Mouse (Mus musculus) liver, embryonic 14.5 days (tissue): ENCODE data around the gene Wwc1. TPM values are rescaled to one million over a fixed set of nuclear protein-coding genes. Genes with fewer than 3 reads are reported as not detected.

ENCODE experiments used
- ATAC-seq: fragments of 200-750 bp; cut with Nextera tagmentation; 2 replicates; pipeline ENCODE4 v1.8.0; 2017; ENCODE audit warnings: moderate number of reproducible peaks, mild to moderate bottlenecking, moderate library complexity; ENCODE audit not compliant: insufficient read depth
- DNase-seq, 3 experiments: peaks; one replicate each; pipeline ENCODE4 v3.0.0-alpha.2; 2012 to 2013; ENCODE audit warnings: low read depth in 3 of 3, low spot score in 3 of 3
- H3K27ac ChIP-seq: fragments of 300-500 bp; sonication (generic); 2 replicates; pipeline ENCODE4 v1.5.1; 2014; ENCODE audit warnings: moderate library complexity, mild to moderate bottlenecking, control low read depth, inconsistent platforms
- H3K27me3 ChIP-seq: fragments of 300-500 bp; sonication (generic); 2 replicates; pipeline ENCODE4 v1.6.1; 2014; ENCODE audit warnings: mild to moderate bottlenecking, low read length, moderate library complexity; ENCODE audit not compliant: control insufficient read depth, insufficient read depth
- H3K36me3 ChIP-seq: fragments of 300-500 bp; sonication (generic); replicated peaks from 2 replicates; pipeline ENCODE4 v1.6.1; 2014; ENCODE audit warnings: low read depth; ENCODE audit not compliant: control insufficient read depth, insufficient read depth
- H3K4me1 ChIP-seq, 2 experiments: fragments of 200-500 bp in 1 of 2; fragments of 300-500 bp in 1 of 2; sonication (generic) in 1 of 2; replicated peaks; 2 replicates each; pipeline ENCODE4 v1.6.1; 2012 to 2014; ENCODE audit warnings: antibody characterized with exemption in 1 of 2, inconsistent platforms in 1 of 2, low read length in 1 of 2; ENCODE audit not compliant: control insufficient read depth in 2 of 2, insufficient read depth in 2 of 2
- H3K4me2 ChIP-seq: fragments of 300-500 bp; sonication (generic); 2 replicates; pipeline ENCODE4 v1.6.1; 2014; ENCODE audit warnings: low read depth, mild to moderate bottlenecking, control low read depth, moderate library complexity
- H3K4me3 ChIP-seq, 2 experiments: fragments of 200-500 bp in 1 of 2; fragments of 300-500 bp in 1 of 2; sonication (generic) in 1 of 2; 2 replicates each; pipeline ENCODE4 v1.5.1; 2012 to 2014; ENCODE audit warnings: low read depth in 2 of 2, low read length in 2 of 2, mild to moderate bottlenecking in 2 of 2, control low read depth in 1 of 2, inconsistent platforms in 1 of 2, moderate library complexity in 1 of 2; ENCODE audit not compliant: insufficient read depth in 1 of 2
- H3K9ac ChIP-seq: fragments of 300-500 bp; sonication (generic); replicated peaks from 2 replicates; pipeline ENCODE4 v1.6.1; 2014; ENCODE audit warnings: mild to moderate bottlenecking, control low read depth, moderate library complexity
- H3K9me3 ChIP-seq: fragments of 300-500 bp; sonication (generic); 2 replicates; pipeline ENCODE4 v1.6.1; 2016; ENCODE audit warnings: low read length, mixed read lengths; ENCODE audit not compliant: control insufficient read depth
- CTCF ChIP-seq: IDR thresholded peaks from 2 replicates; pipeline ENCODE4 v1.5.1; 2016; ENCODE audit warnings: antibody characterized with exemption, low read depth, control low read depth
- EP300 ChIP-seq: IDR thresholded peaks from 2 replicates; pipeline ENCODE4 v1.6.1; 2016; ENCODE audit warnings: antibody characterized with exemption, low read depth
- WGBS: fragments of 180-500 bp; shearing (Covaris S2); extraction: QIAGEN DNeasy Blood & Tissue Kit; methylation state at CpG from one replicate; pipeline ENCODE4 v1.1.7; 2014; ENCODE audit not compliant: insufficient replicate concordance; 5-methylcytosine and 5-hydroxymethylcytosine counted together
- polyA plus RNA-seq, 2 experiments: library from polyadenylated mRNA; depleted of rRNA in 1 of 2; stranded (reverse) in 1 of 2; unstranded in 1 of 2; fragments of >200 nt; fragmentation: Nextera tagmentation in 1 of 2; extraction: Ambion mirVana in 1 of 2; gene quantifications; 2 replicates each; pipeline versions ENCODE4 v1.2.1 to v1.2.3; 2012 to 2014

Wwc1 gene
- polyA plus RNA-seq, 2 experiments, result 0.65 to 2.5 TPM

GRCm38 (mm10) chr11:35882777-35883176 is 97.5 kb downstream of the Wwc1 start:
- no peak for ATAC-seq
- Histone ChIP-seq H3K4me2 (no peak overlapping the region), H3K9me3 (no peaks in the 10 kb centered on the region), H3K4me3 (no peak overlapping the region), H3K4me1 (no peaks in the 10 kb centered on the region), H3K27me3 (no peaks in the 10 kb centered on the region), H3K9ac (no peak overlapping the region), H3K36me3 (no peaks in the 10 kb centered on the region), H3K27ac (no peak overlapping the region)
- TF ChIP-seq CTCF (no peak), EP300 (no peak)
- WGBS, result 76% methylated on average over 6 of the region's 6 CpGs
- DNase-seq, result no peak

DNA sequence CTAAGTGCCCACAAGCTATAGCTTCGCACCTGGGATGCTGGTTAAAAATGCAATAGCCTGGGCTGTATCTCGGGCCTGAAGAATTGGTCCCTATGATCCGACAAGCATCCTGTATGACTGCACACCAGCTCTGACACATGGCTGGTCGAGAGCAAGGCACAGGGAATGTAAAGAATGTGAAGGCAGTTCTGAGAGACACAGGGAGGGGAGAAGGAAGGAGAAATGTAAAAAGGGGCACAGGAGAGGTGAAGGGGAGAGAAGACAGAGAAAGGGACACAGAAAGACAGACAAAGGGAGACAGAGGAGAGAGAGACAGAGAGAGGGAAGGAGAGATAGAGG is 101.8 kb downstream of the Wwc1 start:
- Histone ChIP-seq H3K4me3 (no peak overlapping the region), H3K9ac (no peak overlapping the region), H3K36me3 (no peaks in the 10 kb centered on the region), H3K27me3 (no peaks in the 10 kb centered on the region), H3K27ac (no peak overlapping the region), H3K4me1 (no peaks in the 10 kb centered on the region), H3K4me2 (no peak overlapping the region), H3K9me3 (no peaks in the 10 kb centered on the region)
- WGBS, result 46% methylated on average over 4 of the region's 4 CpGs
- TF ChIP-seq CTCF (no peak), EP300 (no peak)
- no peak for ATAC-seq
- no peak for DNase-seq

DNA sequence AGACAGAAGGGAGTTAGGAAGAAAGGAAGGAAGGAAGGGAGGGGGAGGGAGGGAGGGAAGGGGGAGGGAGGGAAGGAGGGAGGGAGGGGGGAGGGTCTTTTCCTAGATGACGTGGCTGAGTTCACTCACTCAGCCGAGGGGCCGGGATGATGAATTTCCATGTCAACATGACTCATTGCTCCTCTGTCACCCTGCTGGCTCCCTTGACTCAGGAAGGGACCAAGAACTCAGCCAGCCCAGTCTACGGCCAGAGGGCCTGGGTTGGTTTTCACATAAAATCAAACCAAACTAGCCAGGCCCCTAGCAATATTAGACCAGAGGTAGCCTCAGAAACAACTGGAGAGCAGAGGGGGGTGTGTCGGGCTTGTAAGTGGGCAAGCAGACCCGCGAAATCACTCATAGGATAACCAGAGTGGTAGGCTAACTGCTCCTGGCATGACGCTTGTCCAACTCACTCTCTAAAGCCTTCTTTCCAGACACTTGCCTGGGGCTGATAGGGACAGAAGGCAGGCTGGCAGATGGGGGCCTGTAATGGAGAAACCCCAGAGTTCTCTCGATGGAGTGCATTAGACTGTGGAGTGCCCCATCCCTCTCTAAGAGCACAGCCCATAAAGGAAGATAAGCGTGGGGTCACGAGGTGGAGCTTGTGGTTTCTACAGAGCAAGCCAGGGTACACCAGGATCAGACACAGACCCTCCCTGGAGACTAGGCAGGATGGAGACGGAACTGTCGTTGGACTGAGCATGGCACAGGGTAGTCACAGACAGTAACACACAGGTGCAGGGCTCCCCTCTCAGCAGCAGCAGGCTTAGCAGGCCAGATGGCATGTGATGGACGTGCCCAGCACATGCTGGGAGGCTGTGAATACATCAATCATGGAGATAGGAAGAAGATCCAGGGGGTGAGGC is 102.4 kb downstream of the Wwc1 start:
- no peaks in the 10 kb centered on the region for H3K4me1 ChIP-seq
- no peak for DNase-seq
- H3K36me3 ChIP-seq, result no peaks in the 10 kb centered on the region
- no peak overlapping the region for H3K9ac ChIP-seq
- H3K4me2 ChIP-seq, result no peak overlapping the region
- WGBS, result 39% methylated on average over 14 of the region's 14 CpGs
- no peak overlapping the region for H3K4me3 ChIP-seq
- H3K27ac ChIP-seq, result no peak overlapping the region
- no peak for ATAC-seq
- no peaks in the 10 kb centered on the region for H3K9me3 ChIP-seq
- no peaks in the 10 kb centered on the region for H3K27me3 ChIP-seq
- no peak for TF ChIP-seq CTCF
- TF ChIP-seq EP300, result no peak

- TF ChIP-seq EP300 (no peak), CTCF (no peak)
- no peak overlapping the region for H3K4me2 ChIP-seq
- H3K36me3 ChIP-seq, result no peaks in the 10 kb centered on the region
- ATAC-seq (no peak), DNase-seq (no peak)
- no peak overlapping the region for H3K9ac ChIP-seq
- WGBS, result 52% methylated on average over 21 of the region's 21 CpGs
- no peak overlapping the region for H3K4me3 ChIP-seq
- no peaks in the 10 kb centered on the region for H3K9me3 ChIP-seq
- no peak overlapping the region for H3K27ac ChIP-seq
- H3K4me1 ChIP-seq, result no peaks in the 10 kb centered on the region
- no peaks in the 10 kb centered on the region for H3K27me3 ChIP-seq
Observed at GRCm38 (mm10) chr11:35873624-35874244, 106.6 kb downstream of the Wwc1 start.

DNA sequence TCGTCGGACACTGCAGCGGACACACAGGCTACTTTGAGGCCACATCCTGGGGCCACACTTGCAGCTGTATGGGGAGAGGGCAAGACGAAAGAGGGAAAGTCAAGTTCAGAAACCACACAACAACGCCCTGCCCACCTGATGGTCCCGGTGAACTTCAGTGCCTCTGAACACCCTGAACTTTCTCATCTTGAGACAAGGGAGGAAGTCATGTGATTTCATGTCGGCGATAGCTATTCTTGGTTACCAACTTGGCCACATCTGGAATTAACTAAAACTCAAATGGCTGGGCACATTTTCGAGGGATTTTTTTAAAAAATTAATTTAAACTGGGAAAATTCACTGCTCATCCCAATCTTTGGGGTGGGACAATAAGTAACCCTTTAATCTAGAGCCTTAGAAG is 109.4 kb downstream of the Wwc1 start:
- Histone ChIP-seq H3K9me3 (no peaks in the 10 kb centered on the region), H3K4me3 (no peak overlapping the region), H3K27me3 (no peaks in the 10 kb centered on the region), H3K27ac (no peak overlapping the region), H3K4me2 (no peak overlapping the region), H3K9ac (no peak overlapping the region), H3K36me3 (no peaks in the 10 kb centered on the region), H3K4me1 (no peaks in the 10 kb centered on the region)
- TF ChIP-seq CTCF (no peak), EP300 (no peak)
- ATAC-seq (no peak), DNase-seq (no peak)
- 41% methylated on average over 9 of the region's 9 CpGs for WGBS
